Comparison of ENCODE assay signal across 19 mouse cellular contexts in genomic region chr13:24519976-24520647, GRCm38 (mm10).
DNase-seq lines count a peak whose midpoint lies in the region; ATAC-seq and TF ChIP-seq lines count a peak whose summit lies in the region.
"Had no signal": no experiment of that assay in that cellular context is flagged by ENCODE, and none has a peak within 500 bp of the region (broad histone marks: within the 10 kb centered on the region; RNA-seq: fewer than 3 reads in every experiment).

No protein-coding gene starts in this region.

- peaks cover 35% of the 10 kb centered on the region for H3K4me1 ChIP-seq in heart, embryonic 13.5 days
- peaks cover 18% of the 10 kb centered on the region; the same call in 1 of the 2 replicates for H3K4me1 ChIP-seq in lung, embryonic 14.5 days (ENCODE audit: insufficient read depth)
- peaks cover 19% of the 10 kb centered on the region for H3K4me1 ChIP-seq in embryonic facial prominence, embryonic 10.5 days
- H3K4me1 ChIP-seq in liver, embryonic 12.5 days, result peaks cover 11% of the 10 kb centered on the region

- H3K27me3 ChIP-seq in heart, embryonic 13.5 days (replicated peaks), result no peaks in the 10 kb centered on the region
- no peaks in the 10 kb centered on the region for H3K27me3 ChIP-seq in lung, embryonic 14.5 days (ENCODE audit: insufficient read depth, low read length)
- H3K27me3 ChIP-seq in embryonic facial prominence, embryonic 10.5 days (replicated peaks; ENCODE audit: low read depth, poor library complexity, severe bottlenecking), result peaks cover 6% of the 10 kb centered on the region; the same call in 1 of the 2 replicates
- H3K27me3 ChIP-seq in liver, embryonic 12.5 days (replicated peaks), result no peaks in the 10 kb centered on the region
- H3K27me3 ChIP-seq: hindbrain, embryonic 12.5 days; kidney, embryonic 15.5 days had no signal

- no peaks in the 10 kb centered on the region for H3K36me3 ChIP-seq in heart, embryonic 13.5 days
- H3K36me3 ChIP-seq in lung, embryonic 14.5 days (ENCODE audit: insufficient read depth), result no peaks in the 10 kb centered on the region
- no peaks in the 10 kb centered on the region for H3K36me3 ChIP-seq in embryonic facial prominence, embryonic 10.5 days (replicated peaks)
- H3K36me3 ChIP-seq in liver, embryonic 12.5 days, result no peaks in the 10 kb centered on the region
- H3K36me3 ChIP-seq: hindbrain, embryonic 12.5 days; kidney, embryonic 15.5 days; limb, embryonic 10.5 days; midbrain, embryonic 10.5 days had no signal

- 46% methylated on average over 14 of the region's 14 CpGs for WGBS in heart, embryonic 13.5 days
- 41% methylated on average over 14 of the region's 14 CpGs for WGBS in lung, embryonic 14.5 days
- 85% methylated on average over 14 of the region's 14 CpGs for WGBS in embryonic facial prominence, embryonic 10.5 days
- 84% methylated on average over 14 of the region's 14 CpGs for WGBS in liver, embryonic 12.5 days (ENCODE audit: insufficient replicate concordance)

- no peaks in the 10 kb centered on the region for H3K9me3 ChIP-seq in heart, embryonic 13.5 days
- H3K9me3 ChIP-seq in lung, embryonic 14.5 days (ENCODE audit: low read depth, low read length), result no peaks in the 10 kb centered on the region
- H3K9me3 ChIP-seq in embryonic facial prominence, embryonic 10.5 days, result no peaks in the 10 kb centered on the region
- no peaks in the 10 kb centered on the region for H3K9me3 ChIP-seq in liver, embryonic 12.5 days (replicated peaks)
- H3K9me3 ChIP-seq: hindbrain, embryonic 12.5 days; kidney, embryonic 15.5 days; limb, embryonic 10.5 days; midbrain, embryonic 10.5 days had no signal

- H3K9ac ChIP-seq in heart, embryonic 13.5 days, result no peak overlapping the region
- H3K9ac ChIP-seq in lung, embryonic 14.5 days, result no peak overlapping the region
- H3K9ac ChIP-seq in liver, embryonic 12.5 days, result no peak overlapping the region
- H3K9ac ChIP-seq: hindbrain, embryonic 12.5 days; kidney, embryonic 15.5 days had no signal

- ATAC-seq in heart, embryonic 13.5 days (ENCODE audit: extremely low read depth, insufficient number of reproducible peaks, low FRiP score, low TSS enrichment), result no peak
- peak; percentile 36; the same call in 1 of the 2 replicates for ATAC-seq in lung, embryonic 14.5 days (ENCODE audit: insufficient read depth)
- no peak for ATAC-seq in liver, embryonic 12.5 days
- ATAC-seq: forebrain, embryonic 14.5 days had no signal

- no peak for DNase-seq in heart, postnatal 4 days
- peak; percentile 83 for DNase-seq in lung, embryonic 14.5 days
- DNase-seq in lung, postnatal 14 days, result no peak
- DNase-seq in brain, adult 2 months (ENCODE audit: low read depth, low spot score), result peak; percentile 43
- peak; percentile 4 for DNase-seq in embryonic facial prominence, embryonic 10.5 days (ENCODE audit: low spot score)
- DNase-seq: cerebellum, adult 2 months; cerebellum, postnatal 36 days; gastrocnemius, postnatal 36 days; kidney, postnatal 4 days; retina, postnatal 1 day had no signal

- H3K27ac ChIP-seq in heart, embryonic 13.5 days (replicated peaks), result peak overlapping the region; percentile 67
- peak overlapping the region; percentile 27; the same call in 1 of the 2 replicates for H3K27ac ChIP-seq in lung, embryonic 14.5 days (ENCODE audit: low read depth)
- no peak overlapping the region for H3K27ac ChIP-seq in embryonic facial prominence, embryonic 10.5 days (replicated peaks)
- no peak overlapping the region for H3K27ac ChIP-seq in liver, embryonic 12.5 days
- H3K27ac ChIP-seq: hindbrain, embryonic 12.5 days; limb, embryonic 10.5 days; macrophage; midbrain, embryonic 10.5 days; stomach, postnatal 0 days had no signal

- no peak overlapping the region for H3K4me3 ChIP-seq in heart, embryonic 13.5 days
- H3K4me3 ChIP-seq in lung, embryonic 14.5 days (ENCODE audit: low read depth, low read length), result no peak overlapping the region
- H3K4me3 ChIP-seq in embryonic facial prominence, embryonic 10.5 days, result no peak overlapping the region
- no peak overlapping the region for H3K4me3 ChIP-seq in liver, embryonic 12.5 days
- H3K4me3 ChIP-seq: hindbrain, embryonic 12.5 days; kidney, embryonic 15.5 days; limb, embryonic 10.5 days; midbrain, embryonic 10.5 days had no signal

- no peak overlapping the region; the same call in 1 of the 2 replicates for H3K4me2 ChIP-seq in heart, embryonic 13.5 days
- no peak overlapping the region for H3K4me2 ChIP-seq in lung, embryonic 14.5 days
- no peak overlapping the region for H3K4me2 ChIP-seq in liver, embryonic 12.5 days
- H3K4me2 ChIP-seq: hindbrain, embryonic 12.5 days; kidney, embryonic 15.5 days had no signal

- TF ChIP-seq CTCF in lung, embryonic 14.5 days (IDR thresholded peaks at IDR 0.05; ENCODE audit: low read depth), result no peak

Comparison
In these comparisons a context has a peak if more than half of its experiments do, and no peak if none do; other contexts are left out.
1. DNase-seq: peak in lung, embryonic 14.5 days (single experiment), brain, adult 2 months (single experiment) and embryonic facial prominence, embryonic 10.5 days (single experiment); none in heart, postnatal 4 days (single experiment) and lung, postnatal 14 days (single experiment).
2. H3K27ac ChIP-seq: peak in heart, embryonic 13.5 days (single experiment) and lung, embryonic 14.5 days (single experiment); none in embryonic facial prominence, embryonic 10.5 days (single experiment) and liver, embryonic 12.5 days (single experiment).